Mouse (Mus musculus): ENCODE measurements around the gene Rassf1.

Rassf1 gene

DNA sequence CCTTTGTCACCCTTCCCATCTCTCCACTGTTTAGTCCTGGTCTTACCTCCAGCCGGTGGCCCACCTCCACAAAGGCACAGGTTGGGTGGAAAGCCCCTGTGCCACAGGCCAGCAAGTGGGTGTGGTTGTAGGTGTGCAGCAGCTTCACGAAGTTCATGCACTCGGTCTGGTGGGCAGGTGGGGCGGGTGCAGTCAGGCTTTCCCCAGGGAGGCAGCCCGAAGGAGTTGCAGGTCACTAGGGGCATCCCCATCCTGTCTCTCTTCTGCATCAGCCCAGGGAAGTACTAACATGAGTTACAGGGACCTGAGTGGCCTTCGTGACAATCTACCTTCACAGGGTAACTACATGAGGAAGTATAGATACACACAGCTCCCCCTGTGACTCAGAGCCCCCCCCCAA lies 51.9 kb downstream of the Rassf1 start:
- no peak for DNase-seq (ENCODE audit: low spot score)

DNA sequence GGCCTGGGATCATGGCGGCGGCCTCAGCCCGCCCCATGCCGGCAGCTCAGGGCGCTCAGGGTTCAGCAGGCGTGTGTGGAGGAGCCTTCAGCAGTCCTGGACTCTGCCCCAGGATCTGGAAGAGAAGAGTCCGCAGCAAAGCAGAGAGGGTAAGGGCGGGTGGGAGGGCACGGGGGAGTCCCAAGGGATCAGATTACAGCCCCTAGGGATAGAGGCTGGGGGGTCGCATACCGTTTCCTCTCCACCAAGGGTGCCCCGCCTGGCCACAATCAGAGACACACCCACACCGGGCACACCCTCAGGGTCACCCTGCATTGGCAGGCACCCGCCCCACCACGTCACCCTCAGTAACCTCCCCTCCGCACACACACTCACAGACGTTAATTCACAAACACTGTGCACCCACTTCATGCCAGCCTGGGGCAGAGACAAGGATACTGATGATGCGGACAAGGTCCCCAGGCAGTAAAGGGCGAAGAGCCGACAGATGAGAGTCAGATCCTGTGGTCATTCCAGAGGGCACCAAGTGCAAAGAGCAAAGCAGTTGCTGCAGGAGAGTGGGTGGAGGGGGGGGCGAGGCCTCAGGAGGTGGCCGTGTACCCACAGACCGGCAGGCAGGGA lies 53.8 kb downstream of the Rassf1 start:
- no peak for DNase-seq (ENCODE audit: low spot score)

DNA sequence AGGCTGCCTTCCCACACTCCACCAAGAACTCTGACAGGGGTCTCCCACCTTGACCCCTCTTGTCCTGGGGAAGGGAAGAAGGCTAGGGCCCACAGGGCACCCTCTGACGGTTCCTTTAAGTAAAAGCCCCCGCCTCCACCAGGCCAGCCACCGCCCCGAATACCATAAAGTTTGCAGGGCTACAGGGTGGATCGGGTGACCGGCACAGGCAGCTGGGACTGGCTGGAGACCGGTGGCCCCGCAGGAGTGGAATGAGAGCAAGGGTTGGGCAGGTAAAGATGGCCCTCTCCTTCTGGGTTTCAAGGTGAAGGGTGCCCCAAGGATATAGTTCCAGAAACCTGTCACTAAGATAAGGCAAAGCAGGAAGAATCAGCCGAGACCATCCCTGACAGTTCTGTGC lies 55.2 kb downstream of the Rassf1 start:
- DNase-seq (ENCODE audit: low spot score) = no peak

DNA sequence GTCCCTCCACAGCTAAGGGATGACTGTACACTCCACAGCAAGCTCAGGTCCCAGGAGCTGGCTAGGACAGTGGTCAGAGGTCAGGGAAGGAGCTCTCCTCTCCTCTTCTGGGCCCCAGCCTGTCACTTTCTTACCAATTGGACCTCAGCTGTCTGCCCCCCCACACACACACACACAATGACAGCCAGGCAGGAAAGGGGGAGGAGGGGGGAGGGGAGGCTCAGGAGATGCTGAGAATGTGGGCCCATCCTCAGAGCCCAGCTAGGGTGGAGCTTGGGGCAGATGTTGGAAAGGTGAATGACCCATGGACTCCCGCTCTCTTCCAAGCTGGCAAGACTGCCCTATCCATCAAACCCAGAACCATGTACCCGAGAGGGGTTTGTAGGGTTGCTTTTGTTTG lies 55.7 kb downstream of the Rassf1 start:
- no peak for DNase-seq (ENCODE audit: low spot score)

DNA sequence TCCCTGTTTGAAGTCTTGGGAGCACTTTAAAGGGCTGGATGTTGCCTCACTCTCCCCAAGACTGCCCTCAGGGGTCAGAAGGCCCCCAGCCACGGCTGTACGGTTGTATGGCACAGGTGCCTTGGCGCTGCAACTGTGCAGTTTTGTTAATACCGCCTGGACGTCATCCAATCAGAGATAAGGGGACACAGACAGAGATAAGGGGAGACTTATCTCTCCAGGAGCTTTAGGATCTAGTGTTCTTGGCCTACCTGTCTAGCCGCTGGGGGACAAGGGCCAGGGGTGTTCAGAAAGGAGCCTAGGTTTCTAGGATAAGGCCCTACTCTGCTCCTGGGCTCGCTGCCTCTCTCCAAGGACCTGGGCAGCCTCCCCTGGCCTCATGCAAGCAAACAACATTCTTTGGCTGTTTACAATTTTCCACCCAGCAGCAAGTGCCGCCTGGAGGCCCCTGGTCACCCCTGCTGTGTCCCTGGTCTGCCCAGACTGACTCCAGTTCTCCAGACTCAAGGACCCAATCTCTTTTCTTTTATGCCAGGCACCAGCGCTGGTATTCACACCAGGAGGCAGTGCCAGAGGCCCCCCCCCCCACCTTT lies 56.4 kb downstream of the Rassf1 start:
- DNase-seq (ENCODE audit: low spot score) = no peak

DNA sequence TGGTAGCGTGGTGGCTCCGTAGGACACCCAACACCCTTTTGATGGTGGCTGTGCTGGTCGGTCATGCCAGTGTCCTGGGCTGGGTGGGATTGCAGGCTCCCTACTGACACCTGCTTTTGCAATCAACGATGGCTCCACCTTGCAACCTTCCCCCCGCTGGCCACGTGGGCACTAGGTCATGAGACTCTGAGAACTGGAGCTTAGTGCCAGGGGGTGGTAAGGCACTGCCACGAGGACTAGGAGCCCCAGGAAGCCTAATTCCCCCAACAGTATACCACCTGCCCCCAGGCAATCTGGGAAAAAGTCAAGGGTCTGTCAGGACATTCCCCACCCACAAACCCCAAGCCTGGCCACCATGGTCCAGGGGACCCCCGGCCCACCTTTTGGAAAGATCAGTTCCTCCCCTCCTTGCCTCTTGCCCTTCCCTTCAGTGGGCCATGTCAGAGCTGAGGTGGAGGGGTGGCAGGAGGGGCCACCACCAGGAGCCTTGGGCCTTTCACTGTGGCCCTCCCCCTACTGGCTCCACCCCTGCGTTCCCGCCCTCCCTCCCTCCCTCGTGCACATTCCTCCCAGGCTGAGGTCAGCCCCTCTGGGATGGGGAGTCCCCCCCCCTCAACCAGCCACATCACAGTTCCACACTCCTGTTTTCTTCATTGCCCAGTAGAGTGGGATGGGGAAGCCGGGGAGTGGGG lies 57.5 kb downstream of the Rassf1 start, which contains the start of gene Sema3b:
Sema3b (minus strand) TSS at position 489 of the 692 bp plus-strand sequence.
- no peak for DNase-seq (ENCODE audit: low spot score)

DNA sequence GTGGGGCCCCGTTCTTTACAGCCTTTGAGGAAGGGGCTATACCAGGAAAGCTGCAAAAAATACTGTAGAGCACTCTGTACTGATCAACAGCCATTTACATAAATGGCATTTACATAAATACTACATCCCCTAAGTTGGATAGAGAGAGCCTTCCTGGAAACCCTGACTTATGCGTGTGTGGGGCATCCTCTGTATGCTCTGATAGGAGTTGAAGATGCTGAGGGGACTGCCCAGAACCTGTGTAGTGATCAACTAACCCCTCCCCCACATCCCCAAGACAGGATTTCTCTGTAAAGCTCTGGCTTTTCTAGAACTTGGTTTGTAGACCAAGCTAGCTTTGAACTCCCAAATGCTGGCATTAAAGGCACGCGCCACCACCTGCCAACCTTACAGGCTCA lies 58.1 kb downstream of the Rassf1 start:
- no peak for DNase-seq (ENCODE audit: low spot score)

DNA sequence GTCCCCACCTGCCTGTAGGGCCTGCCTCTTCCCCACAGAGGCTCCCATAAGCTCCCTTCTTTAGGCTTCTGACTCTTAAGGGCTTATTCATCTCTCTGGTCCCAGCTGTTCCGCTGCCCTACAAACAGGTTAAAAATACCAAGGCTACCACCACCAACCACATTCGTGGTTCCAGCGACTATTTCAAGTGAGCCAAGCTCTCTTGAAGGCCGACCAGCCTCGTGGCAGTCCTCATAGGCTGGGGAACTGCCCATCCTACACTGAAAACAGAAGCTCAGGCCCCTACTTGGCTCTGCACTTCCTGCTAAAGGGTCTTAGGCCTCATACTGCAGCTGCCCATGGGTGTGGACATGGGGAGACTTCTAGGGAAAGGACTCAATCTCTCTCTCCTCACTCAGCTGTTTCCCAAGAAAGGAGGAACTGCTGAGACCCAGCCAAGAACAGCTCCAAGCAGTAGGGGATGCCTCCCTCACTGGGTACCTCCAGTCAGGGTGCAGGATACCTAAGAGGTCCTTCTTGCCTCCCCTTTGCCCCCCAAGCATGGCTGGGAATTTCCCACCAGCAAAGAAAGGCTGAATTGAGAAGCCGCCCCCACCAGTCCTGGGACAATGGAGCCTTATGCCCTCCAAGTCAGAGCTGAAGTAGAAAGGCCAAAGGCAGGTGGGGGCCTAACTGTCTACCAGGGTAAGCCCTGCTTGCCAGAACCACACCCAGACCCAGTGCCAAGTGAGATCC lies 60.3 kb downstream of the Rassf1 start:
- no peak for DNase-seq (ENCODE audit: low spot score)

All from testis, postnatal 10 days (tissue).